Mouse (Mus musculus): ENCODE measurements around the gene Irf6. TPM values are rescaled to one million over a fixed set of nuclear protein-coding genes. Genes with fewer than 3 reads are reported as not detected.

Gene Irf6
- polyA plus RNA-seq, 1 experiment from 2014 or later: 4.7 TPM

DNA sequence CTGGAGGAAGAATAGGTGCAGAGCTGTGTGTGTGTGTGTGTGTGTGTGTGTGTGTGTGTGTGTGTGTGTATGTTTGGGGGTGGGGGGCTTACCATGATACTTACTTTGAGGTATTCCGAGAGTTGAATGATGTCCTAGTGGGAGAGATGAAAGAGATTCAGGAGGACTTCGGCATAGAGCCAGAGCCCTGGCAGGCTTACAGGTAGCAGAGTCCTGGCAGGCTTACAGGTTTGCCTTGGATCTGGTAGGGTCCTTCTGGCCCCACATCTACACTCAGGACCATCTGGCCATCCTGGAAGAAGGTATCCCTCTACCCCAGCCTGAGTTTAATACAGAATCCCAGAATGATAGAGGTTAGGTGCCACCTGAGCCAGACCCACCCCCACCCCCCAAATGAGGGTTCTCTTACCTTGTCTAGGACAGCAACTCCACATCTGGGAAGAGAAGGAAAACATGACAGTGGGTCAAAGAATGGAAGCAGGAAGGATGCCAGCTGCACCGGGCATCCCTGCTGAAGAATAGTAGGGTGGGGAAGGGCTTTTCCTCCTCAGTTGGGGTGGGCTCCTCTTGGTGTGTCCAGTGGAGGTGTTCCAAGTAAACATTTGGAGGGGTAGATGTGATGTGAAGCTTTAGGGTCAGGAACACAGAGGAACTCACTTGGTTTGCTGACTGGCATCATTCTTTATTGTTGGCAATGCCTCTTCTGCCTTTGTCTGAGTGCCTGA, 41.7 kb downstream of the Irf6 start:
- Histone ChIP-seq H3K27me3 (ENCODE audit: insufficient read depth, poor library complexity, severe bottlenecking) (no peaks in the 10 kb centered on the region), H3K4me1 (peaks cover 14% of the 10 kb centered on the region), H3K9me3 (no peaks in the 10 kb centered on the region), H3K4me3 (no peak overlapping the region), H3K36me3 (no peaks in the 10 kb centered on the region), H3K27ac (no peak overlapping the region)
- DNase-seq (ENCODE audit: low spot score): no peak
- 73% methylated on average over 3 of the region's 3 CpGs for WGBS

DNA sequence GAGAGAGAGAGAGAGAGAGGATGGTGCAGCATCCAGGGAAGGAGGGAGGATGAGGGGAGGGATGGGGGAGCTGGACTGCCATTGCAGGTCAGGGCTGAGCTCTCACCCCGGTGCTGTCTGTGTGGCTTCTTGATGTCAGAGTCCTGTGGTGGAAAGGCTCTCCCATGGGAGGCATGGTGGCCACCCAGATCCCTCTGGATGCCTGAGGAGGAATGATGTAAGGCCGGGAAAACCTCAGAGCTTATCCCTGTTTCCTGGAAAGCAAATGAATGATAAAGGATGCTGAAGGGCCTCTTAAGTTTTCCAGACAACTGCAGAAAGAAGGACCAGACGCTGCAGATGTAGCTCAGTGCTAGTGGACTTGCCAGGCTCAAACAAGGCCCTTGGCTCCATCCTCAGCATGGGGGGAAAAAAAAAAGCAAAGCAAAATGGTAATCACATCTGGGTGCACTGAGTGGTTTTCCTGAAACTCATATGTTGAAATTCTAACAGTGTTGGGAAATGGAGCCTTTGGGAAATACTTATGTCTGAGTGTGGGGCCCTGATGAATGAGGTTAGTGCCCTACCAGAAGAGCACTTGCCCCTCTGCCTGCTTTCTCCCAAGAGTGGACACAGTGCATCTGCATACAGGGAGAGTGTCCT, 42.4 kb downstream of the Irf6 start:
- no peaks in the 10 kb centered on the region for H3K36me3 ChIP-seq
- no peak for DNase-seq (ENCODE audit: low spot score)
- peaks cover 7% of the 10 kb centered on the region for H3K4me1 ChIP-seq
- no peak overlapping the region for H3K4me3 ChIP-seq
- WGBS: 54% methylated on average over 3 of the region's 3 CpGs
- no peaks in the 10 kb centered on the region for H3K27me3 ChIP-seq (ENCODE audit: insufficient read depth, poor library complexity, severe bottlenecking)
- no peaks in the 10 kb centered on the region for H3K9me3 ChIP-seq
- no peak overlapping the region for H3K27ac ChIP-seq

DNA sequence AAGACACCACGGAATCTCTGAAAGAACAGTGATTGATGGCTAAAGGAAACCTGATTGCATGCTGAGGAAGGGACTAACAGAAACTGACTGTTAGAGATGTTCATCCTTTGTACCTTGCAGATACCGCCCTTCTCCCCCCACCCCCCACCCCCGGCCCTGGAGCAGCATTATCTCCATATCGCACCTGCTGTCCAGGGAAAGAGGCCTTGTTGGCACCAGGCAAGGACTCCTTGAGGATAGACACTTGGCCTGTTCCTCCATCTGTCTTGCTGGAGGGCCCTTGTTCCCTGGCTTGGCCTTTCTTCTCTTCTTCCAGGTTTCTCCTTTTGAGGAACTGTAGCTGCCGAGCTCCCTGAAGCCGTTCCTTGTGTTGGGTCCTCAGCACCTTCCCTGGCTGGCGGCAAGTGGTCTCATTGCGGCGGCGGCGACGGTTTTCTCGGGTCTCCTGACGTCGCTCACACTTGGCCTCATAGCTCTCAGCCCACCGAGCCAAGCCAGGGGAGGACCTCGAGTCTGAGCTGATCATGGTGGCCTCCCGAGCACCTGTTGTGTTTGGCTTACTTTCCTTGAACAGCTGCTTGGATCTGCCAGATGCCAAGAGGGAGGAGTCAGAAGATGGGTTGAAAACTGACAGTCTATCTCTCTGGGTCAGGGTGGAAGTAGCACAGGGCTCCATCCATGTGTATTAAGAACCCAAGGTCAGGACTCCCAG, 44.7 kb downstream of the Irf6 start:
- Histone ChIP-seq H3K4me1 (no peaks in the 10 kb centered on the region; the same call in 1 of the 2 replicates), H3K27me3 (ENCODE audit: insufficient read depth, poor library complexity, severe bottlenecking) (no peaks in the 10 kb centered on the region), H3K9me3 (no peaks in the 10 kb centered on the region), H3K4me3 (no peak overlapping the region), H3K36me3 (no peaks in the 10 kb centered on the region), H3K27ac (no peak overlapping the region)
- DNase-seq (ENCODE audit: low spot score): no peak
- 86% methylated on average over 18 of the region's 18 CpGs for WGBS

DNA sequence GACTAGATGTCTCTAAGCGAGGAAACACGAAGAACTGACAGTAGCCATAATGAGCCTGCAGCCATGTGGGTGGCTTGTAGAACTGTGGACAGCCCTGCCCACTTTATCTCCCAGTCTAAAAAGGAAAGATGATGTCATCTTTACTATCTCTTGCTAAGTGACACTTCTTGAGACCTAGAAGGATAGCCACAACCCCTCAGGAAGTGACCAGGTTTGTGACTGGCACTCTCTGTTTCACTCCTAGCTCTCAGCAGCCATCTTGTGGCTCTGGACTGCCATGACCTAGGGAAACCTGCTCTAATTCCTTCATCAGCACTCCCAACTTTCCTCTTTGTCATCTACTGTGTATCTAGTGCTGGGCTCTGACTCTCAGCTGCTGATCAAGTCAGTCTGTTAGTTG, 45.4 kb downstream of the Irf6 start:
- DNase-seq (ENCODE audit: low spot score): no peak

DNA sequence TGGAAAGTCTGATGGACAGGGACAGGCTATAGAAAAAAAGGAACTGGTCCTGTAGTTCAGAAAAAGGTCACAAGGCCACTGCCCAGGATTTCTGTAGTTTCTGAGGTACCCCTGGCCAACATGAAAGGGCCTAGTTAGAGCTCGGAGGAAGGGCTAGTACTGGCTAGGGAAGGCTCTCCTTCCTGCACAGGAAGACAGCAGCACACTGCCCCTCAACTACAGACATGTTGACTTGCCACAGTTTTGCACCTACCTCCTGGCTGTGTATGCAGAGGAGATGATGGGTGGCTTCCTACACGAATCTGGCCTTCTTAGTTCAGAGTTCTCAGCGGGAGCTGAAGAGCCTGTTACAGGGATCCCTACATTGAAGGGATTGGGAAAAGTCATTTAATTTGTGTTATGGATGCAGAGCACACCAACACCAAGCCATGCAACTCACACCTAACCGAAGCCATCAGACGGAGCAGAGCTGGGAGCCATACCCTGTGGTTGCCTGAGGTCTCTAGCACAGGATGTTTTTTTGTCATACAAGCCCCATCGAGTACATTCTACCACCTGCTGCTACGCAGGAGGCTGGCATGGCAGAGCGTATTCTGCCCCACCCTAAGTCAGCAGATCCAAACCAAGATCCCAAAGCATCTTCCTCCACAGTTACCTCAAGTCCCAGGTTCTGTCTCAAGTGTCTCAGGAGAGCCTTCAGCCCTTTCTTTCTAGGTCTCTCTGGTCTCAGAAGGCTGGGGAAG, 47.9 kb downstream of the Irf6 start:
- Histone ChIP-seq H3K4me1 (no peaks in the 10 kb centered on the region; the same call in 1 of the 2 replicates), H3K27me3 (ENCODE audit: insufficient read depth, poor library complexity, severe bottlenecking) (0 out of 2 replicates have a peak, but pooled peaks cover 1% of the 10 kb centered on the region), H3K9me3 (no peaks in the 10 kb centered on the region), H3K4me3 (no peak overlapping the region), H3K27ac (no peak overlapping the region), H3K36me3 (no peaks in the 10 kb centered on the region)
- WGBS: 76% methylated on average over 8 of the region's 8 CpGs
- no peak for DNase-seq (ENCODE audit: low spot score)

More for the DNA sequence above, 45.4 kb downstream of the Irf6 start:
- Histone ChIP-seq H3K36me3 (no peaks in the 10 kb centered on the region), H3K9me3 (no peaks in the 10 kb centered on the region), H3K27ac (no peak overlapping the region), H3K4me3 (no peak overlapping the region), H3K27me3 (ENCODE audit: insufficient read depth, poor library complexity, severe bottlenecking) (no peaks in the 10 kb centered on the region), H3K4me1 (no peaks in the 10 kb centered on the region; the same call in 1 of the 2 replicates)
- WGBS: 70% methylated on average over 2 of the region's 2 CpGs

DNA sequence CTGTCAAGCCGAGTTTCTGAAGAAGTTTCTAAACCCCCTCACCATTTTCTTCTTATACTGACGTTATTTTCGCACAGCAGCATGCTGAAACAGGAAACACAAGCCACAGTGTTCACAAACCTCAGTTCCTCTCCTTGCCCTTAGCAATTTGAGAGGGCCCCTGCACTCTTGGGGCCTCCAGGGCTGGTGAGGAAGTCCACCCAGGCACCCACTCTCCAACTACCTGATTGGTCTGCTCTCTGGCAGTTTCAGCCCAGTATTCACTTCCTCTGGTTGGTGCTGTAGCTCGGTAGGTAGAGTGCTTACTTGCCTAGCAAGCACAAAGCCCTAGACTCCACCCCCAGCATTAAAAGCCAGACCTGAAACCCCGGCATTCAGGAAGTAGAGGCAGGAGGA, 48.5 kb downstream of the Irf6 start, which contains the start of gene Traf3ip3:
Gene Traf3ip3 (minus strand): TSS at position 321 of the 396 bp plus-strand sequence.
- no peak within 1 kb of the TSS for H3K27ac ChIP-seq
- H3K36me3 ChIP-seq: no peaks in the 10 kb centered on the region
- no peaks in the 10 kb centered on the region for H3K9me3 ChIP-seq
- no peaks in the 10 kb centered on the region; the same call in 1 of the 2 replicates for H3K4me1 ChIP-seq
- WGBS: 54% methylated on average over 5 of the region's 5 CpGs
- H3K27me3 ChIP-seq (ENCODE audit: insufficient read depth, poor library complexity, severe bottlenecking): 0 out of 2 replicates have a peak, but pooled peaks cover 3% of the 10 kb centered on the region
- H3K4me3 ChIP-seq: no peak within 1 kb of the TSS
- no peak for DNase-seq (ENCODE audit: low spot score)

DNA sequence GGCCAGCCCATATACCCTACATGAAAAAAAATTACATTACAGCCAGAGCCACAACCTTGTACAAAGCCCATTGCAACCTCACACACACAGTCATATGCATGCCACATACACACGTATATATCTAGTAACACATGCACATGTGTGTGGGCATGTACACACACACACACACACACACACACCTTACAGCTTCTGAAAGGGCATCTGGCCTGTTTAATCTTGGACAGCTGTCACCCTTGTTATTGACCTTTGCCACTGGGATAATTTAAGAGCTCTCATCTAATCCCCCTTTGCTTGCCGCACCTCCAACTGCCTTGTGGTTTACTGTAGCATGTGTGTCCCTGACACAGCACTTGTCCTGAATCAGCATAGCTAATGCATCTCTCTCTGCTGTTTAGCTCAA, 50.9 kb downstream of the Irf6 start:
- H3K9me3 ChIP-seq: no peaks in the 10 kb centered on the region
- WGBS: 63% methylated on average over 2 of the region's 2 CpGs

DNA sequence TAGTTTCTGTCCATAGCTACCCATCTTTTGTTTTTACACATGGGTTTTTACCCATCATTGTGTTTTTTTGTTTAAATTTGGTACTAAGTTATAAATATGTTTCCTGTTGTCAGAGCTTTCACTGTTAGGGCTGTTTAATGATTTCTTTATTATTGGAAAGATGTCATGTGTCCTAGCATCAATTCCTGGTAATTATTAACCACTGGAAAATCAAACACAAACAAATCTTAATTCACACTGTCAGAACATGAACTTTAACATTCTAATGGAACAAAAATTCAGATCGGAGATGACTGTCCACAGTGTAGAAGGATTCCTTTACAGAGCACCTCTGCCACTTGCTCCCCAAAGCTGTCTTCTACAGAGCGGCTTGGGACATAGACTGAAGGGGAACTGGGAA, 52.5 kb downstream of the Irf6 start:
- H3K9me3 ChIP-seq: no peaks in the 10 kb centered on the region
- H3K27ac ChIP-seq: no peak overlapping the region

More for the DNA sequence above, 50.9 kb downstream of the Irf6 start:
- DNase-seq (ENCODE audit: low spot score): no peak
- H3K27ac ChIP-seq: no peak overlapping the region
- H3K4me3 ChIP-seq: no peak overlapping the region
- H3K36me3 ChIP-seq: no peaks in the 10 kb centered on the region
- H3K27me3 ChIP-seq (ENCODE audit: insufficient read depth, poor library complexity, severe bottlenecking): 0 out of 2 replicates have a peak, but pooled peaks cover 3% of the 10 kb centered on the region
- H3K4me1 ChIP-seq: no peaks in the 10 kb centered on the region; the same call in 1 of the 2 replicates

DNA sequence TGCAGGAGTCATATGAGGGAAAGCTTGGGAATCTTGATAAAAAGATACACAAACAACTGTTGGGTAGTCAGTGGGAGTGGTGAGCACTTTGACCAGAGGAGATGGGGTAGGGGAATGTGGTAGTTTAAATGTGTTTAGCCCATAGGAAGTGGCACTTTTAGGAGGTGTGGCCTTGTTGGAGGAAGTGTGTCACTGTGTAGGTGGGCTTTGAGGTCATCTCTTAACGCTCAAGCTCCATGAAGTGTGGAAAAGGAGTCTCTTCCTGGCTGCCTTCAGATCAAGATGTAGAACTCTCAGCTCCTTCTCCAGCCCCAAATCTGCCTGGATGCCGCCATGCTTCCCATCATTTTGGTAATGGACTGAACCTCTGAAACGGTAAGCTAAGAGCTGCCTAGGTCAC, 54.6 kb downstream of the Irf6 start, which contains the start of gene Lamb3:
Gene Lamb3 (plus strand): TSS at position 197 of the 400 bp plus-strand sequence.
- 0 out of 2 replicates have a peak, but pooled peaks cover 3% of the 10 kb centered on the region for H3K27me3 ChIP-seq (ENCODE audit: insufficient read depth, poor library complexity, severe bottlenecking)
- no peak within 1 kb of the TSS for H3K27ac ChIP-seq
- H3K4me1 ChIP-seq: peaks cover 5% of the 10 kb centered on the region; the same call in 1 of the 2 replicates
- no peaks in the 10 kb centered on the region for H3K9me3 ChIP-seq
- no peak for DNase-seq (ENCODE audit: low spot score)
- 84% methylated on average over 3 of the region's 3 CpGs for WGBS
- H3K4me3 ChIP-seq: no peak within 1 kb of the TSS
- H3K36me3 ChIP-seq: no peaks in the 10 kb centered on the region

More for the DNA sequence above, 52.5 kb downstream of the Irf6 start:
- Histone ChIP-seq H3K4me3 (no peak overlapping the region), H3K36me3 (no peaks in the 10 kb centered on the region), H3K4me1 (no peaks in the 10 kb centered on the region), H3K27me3 (ENCODE audit: insufficient read depth, poor library complexity, severe bottlenecking) (0 out of 2 replicates have a peak, but pooled peaks cover 3% of the 10 kb centered on the region)
- WGBS: 83% methylated on average over 2 of the region's 2 CpGs
- DNase-seq (ENCODE audit: low spot score): no peak

DNA sequence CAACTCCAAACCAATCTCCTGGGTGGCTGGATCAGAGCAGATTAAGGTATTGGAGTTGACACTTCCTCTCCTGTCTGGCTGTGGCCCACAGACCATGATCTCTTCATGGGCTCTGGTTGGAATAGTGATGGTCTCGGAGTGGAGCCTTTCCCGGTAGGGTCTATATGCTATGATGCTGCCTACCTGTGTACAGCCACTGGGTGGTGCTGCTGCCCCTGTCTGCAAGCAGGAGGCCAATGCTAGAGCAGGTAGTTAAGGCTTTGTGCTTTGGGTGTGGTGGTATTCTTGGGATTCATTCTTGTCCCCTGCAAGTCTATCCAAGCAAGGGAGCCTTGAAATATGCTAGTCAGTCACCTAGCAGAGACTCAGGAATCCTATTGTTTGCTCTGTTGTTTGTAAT, 55.3 kb downstream of the Irf6 start:
- WGBS: 29% methylated on average over 2 of the region's 2 CpGs
- Histone ChIP-seq H3K4me3 (no peak overlapping the region), H3K27me3 (ENCODE audit: insufficient read depth, poor library complexity, severe bottlenecking) (0 out of 2 replicates have a peak, but pooled peaks cover 3% of the 10 kb centered on the region), H3K9me3 (no peaks in the 10 kb centered on the region), H3K4me1 (peaks cover 5% of the 10 kb centered on the region; the same call in 1 of the 2 replicates), H3K27ac (no peak overlapping the region), H3K36me3 (no peaks in the 10 kb centered on the region)
- DNase-seq (ENCODE audit: low spot score): peak; percentile 81

DNA sequence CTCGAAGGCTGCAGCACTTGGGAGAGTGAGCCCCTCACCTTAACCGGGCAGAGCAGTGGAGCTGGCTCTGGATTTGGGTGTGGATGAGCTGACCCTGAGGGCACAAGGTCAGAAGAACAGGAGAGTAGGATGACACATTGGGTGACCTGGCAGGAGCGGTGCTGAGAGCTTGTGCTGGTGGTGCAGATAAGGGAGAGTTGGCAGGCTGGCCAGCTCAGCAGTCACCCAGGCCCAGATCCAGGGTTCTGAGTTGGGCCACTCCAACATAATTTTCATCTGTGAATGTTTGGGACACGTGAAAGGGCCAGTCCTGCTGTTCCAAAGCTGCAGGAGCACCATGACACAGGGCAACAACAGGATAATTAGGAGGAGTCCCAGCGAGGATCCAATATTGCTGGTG, 58.5 kb downstream of the Irf6 start:
- WGBS: 59% methylated on average over 5 of the region's 5 CpGs
- H3K4me1 ChIP-seq: peaks cover 8% of the 10 kb centered on the region; the same call in 1 of the 2 replicates
- H3K27ac ChIP-seq: no peak overlapping the region
- no peaks in the 10 kb centered on the region for H3K27me3 ChIP-seq (ENCODE audit: insufficient read depth, poor library complexity, severe bottlenecking)
- no peaks in the 10 kb centered on the region for H3K9me3 ChIP-seq
- no peak for DNase-seq (ENCODE audit: low spot score)
- H3K4me3 ChIP-seq: no peak overlapping the region
- H3K36me3 ChIP-seq: no peaks in the 10 kb centered on the region

DNA sequence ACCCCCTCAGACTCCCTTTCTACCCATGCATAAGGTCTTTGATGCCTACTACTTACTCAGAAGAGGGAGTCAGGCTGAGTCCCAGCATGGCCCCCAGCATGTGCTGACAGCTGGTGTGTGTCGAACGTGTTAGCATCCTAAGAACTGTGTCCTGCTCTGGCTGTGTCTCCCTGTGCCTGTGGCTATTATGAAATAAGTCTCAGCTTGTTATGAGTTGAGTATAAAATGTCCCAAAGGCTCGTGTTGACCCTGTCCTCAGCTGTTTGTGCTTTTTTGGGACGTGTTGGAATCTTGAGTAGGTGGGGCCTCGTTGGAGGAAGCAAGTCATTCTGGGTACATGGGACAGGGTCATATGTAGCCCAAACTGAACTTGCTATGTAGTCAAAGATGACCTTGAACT, 61.1 kb downstream of the Irf6 start:
- WGBS: 68% methylated on average over 5 of the region's 5 CpGs
- Histone ChIP-seq H3K4me1 (peaks cover 8% of the 10 kb centered on the region; the same call in 1 of the 2 replicates), H3K27me3 (ENCODE audit: insufficient read depth, poor library complexity, severe bottlenecking) (no peaks in the 10 kb centered on the region), H3K9me3 (no peaks in the 10 kb centered on the region), H3K36me3 (no peaks in the 10 kb centered on the region), H3K27ac (no peak overlapping the region), H3K4me3 (no peak overlapping the region)
- DNase-seq (ENCODE audit: low spot score): no peak

Data from heart, embryonic 10.5 days (tissue).